Mouse (Mus musculus) liver, embryonic 15.5 days (tissue): ENCODE results near the gene Rasgrf2. TPM values are rescaled to one million over a fixed set of nuclear protein-coding genes. Genes with fewer than 3 reads are reported as not detected.

Experiments
- ATAC-seq: fragments of 200-750 bp; cut with Nextera tagmentation; 2 replicates; pipeline ENCODE4 v1.8.0; 2017; ENCODE audit warnings: moderate number of reproducible peaks, mild to moderate bottlenecking, moderate library complexity; ENCODE audit not compliant: insufficient read depth
- H3K27ac ChIP-seq: fragments of 300-500 bp; sonication (generic); replicated peaks from 2 replicates; pipeline ENCODE4 v1.5.1; 2015; ENCODE audit warnings: mild to moderate bottlenecking, inconsistent platforms
- H3K27me3 ChIP-seq: fragments of 300-500 bp; sonication (generic); 2 replicates; pipeline ENCODE4 v1.6.1; 2015; ENCODE audit warnings: mild to moderate bottlenecking, inconsistent platforms
- H3K36me3 ChIP-seq: fragments of 300-500 bp; sonication (generic); replicated peaks from 2 replicates; pipeline ENCODE4 v1.6.1; 2015; ENCODE audit warnings: moderate library complexity, mild to moderate bottlenecking, inconsistent platforms
- H3K4me1 ChIP-seq: fragments of 300-500 bp; sonication (generic); replicated peaks from 2 replicates; pipeline ENCODE4 v1.6.1; 2015; ENCODE audit warnings: inconsistent platforms
- H3K4me2 ChIP-seq: fragments of 300-500 bp; sonication (generic); 2 replicates; pipeline ENCODE4 v1.6.1; 2015; ENCODE audit warnings: moderate library complexity, mild to moderate bottlenecking, inconsistent platforms
- H3K4me3 ChIP-seq: fragments of 300-500 bp; sonication (generic); replicated peaks from 2 replicates; pipeline ENCODE4 v1.5.1; 2015; ENCODE audit warnings: mild to moderate bottlenecking, inconsistent platforms
- H3K9ac ChIP-seq: fragments of 300-500 bp; sonication (generic); 2 replicates; pipeline ENCODE4 v1.6.1; 2015; ENCODE audit warnings: moderate library complexity, mild to moderate bottlenecking, inconsistent platforms
- H3K9me3 ChIP-seq: fragments of 300-500 bp; sonication (generic); replicated peaks from 2 replicates; pipeline ENCODE4 v1.6.1; 2016; ENCODE audit warnings: inconsistent platforms
- WGBS: fragments of 180-500 bp; shearing (Covaris S2); methylation state at CpG from one replicate; pipeline ENCODE4 v1.1.7; 2015; ENCODE audit warnings: mixed read lengths; ENCODE audit not compliant: insufficient replicate concordance; 5-methylcytosine and 5-hydroxymethylcytosine counted together
- polyA plus RNA-seq: library from polyadenylated mRNA; unstranded; fragments of >200 nt; fragmentation: Nextera tagmentation; extraction: Ambion mirVana; gene quantifications from 2 replicates; pipeline ENCODE4 v1.2.1, GENCODE M21; 2015

Gene Rasgrf2
- polyA plus RNA-seq, 1 experiment from 2014 or later, result 0.13 TPM

GRCm38 (mm10) chr13:92104259-92104658, 27.2 kb downstream of the Rasgrf2 start:
- Histone ChIP-seq H3K9me3 (no peaks in the 10 kb centered on the region), H3K36me3 (no peaks in the 10 kb centered on the region), H3K9ac (no peak overlapping the region), H3K4me2 (no peak overlapping the region), H3K27ac (no peak overlapping the region), H3K27me3 (no peaks in the 10 kb centered on the region), H3K4me1 (no peaks in the 10 kb centered on the region), H3K4me3 (no peak overlapping the region)
- no peak for ATAC-seq
- WGBS, result 36% methylated on average over 7 of the region's 7 CpGs

- Histone ChIP-seq H3K4me3 (no peak overlapping the region), H3K27me3 (no peaks in the 10 kb centered on the region), H3K36me3 (no peaks in the 10 kb centered on the region), H3K9me3 (no peaks in the 10 kb centered on the region), H3K27ac (no peak overlapping the region), H3K4me2 (no peak overlapping the region), H3K9ac (no peak overlapping the region), H3K4me1 (no peaks in the 10 kb centered on the region)
- no peak for ATAC-seq
- 48% methylated on average over 7 of the region's 7 CpGs for WGBS
Measured at GRCm38 (mm10) chr13:92098484-92098883, 33.0 kb downstream of the Rasgrf2 start.

- Histone ChIP-seq H3K4me1 (no peaks in the 10 kb centered on the region), H3K9ac (no peak overlapping the region), H3K27me3 (no peaks in the 10 kb centered on the region), H3K4me2 (no peak overlapping the region), H3K4me3 (no peak overlapping the region), H3K9me3 (no peaks in the 10 kb centered on the region), H3K27ac (no peak overlapping the region), H3K36me3 (no peaks in the 10 kb centered on the region)
- no peak for ATAC-seq
- 47% methylated on average over 12 of the region's 12 CpGs for WGBS
Measured at GRCm38 (mm10) chr13:92095131-92096090, 36.0 kb downstream of the Rasgrf2 start.

GRCm38 (mm10) chr13:92093712-92094290, 37.7 kb downstream of the Rasgrf2 start:
- no peak overlapping the region for H3K9ac ChIP-seq
- no peaks in the 10 kb centered on the region for H3K4me1 ChIP-seq
- no peaks in the 10 kb centered on the region for H3K27me3 ChIP-seq
- no peak overlapping the region for H3K27ac ChIP-seq
- no peaks in the 10 kb centered on the region for H3K9me3 ChIP-seq
- no peak overlapping the region for H3K4me3 ChIP-seq
- WGBS, result 59% methylated on average over 6 of the region's 6 CpGs
- no peak overlapping the region for H3K4me2 ChIP-seq
- H3K36me3 ChIP-seq, result no peaks in the 10 kb centered on the region
- ATAC-seq, result no peak

GRCm38 (mm10) chr13:92073111-92073510, 58.3 kb downstream of the Rasgrf2 start:
- H3K9me3 ChIP-seq, result no peaks in the 10 kb centered on the region
- no peak overlapping the region for H3K27ac ChIP-seq
- H3K4me3 ChIP-seq, result no peak overlapping the region
- WGBS, result 69% methylated on average over 1 of the region's 1 CpGs
- H3K9ac ChIP-seq, result no peak overlapping the region
- ATAC-seq, result no peak
- no peaks in the 10 kb centered on the region for H3K27me3 ChIP-seq
- H3K4me2 ChIP-seq, result no peak overlapping the region
- no peaks in the 10 kb centered on the region for H3K4me1 ChIP-seq
- H3K36me3 ChIP-seq, result no peaks in the 10 kb centered on the region

GRCm38 (mm10) chr13:92068651-92069050, 62.8 kb downstream of the Rasgrf2 start:
- no peak overlapping the region for H3K9ac ChIP-seq
- H3K27me3 ChIP-seq, result no peaks in the 10 kb centered on the region
- no peak overlapping the region for H3K4me3 ChIP-seq
- no peaks in the 10 kb centered on the region for H3K36me3 ChIP-seq
- H3K4me2 ChIP-seq, result no peak overlapping the region
- no peak for ATAC-seq
- H3K9me3 ChIP-seq, result no peaks in the 10 kb centered on the region
- H3K27ac ChIP-seq, result no peak overlapping the region
- no peaks in the 10 kb centered on the region for H3K4me1 ChIP-seq

GRCm38 (mm10) chr13:92067831-92068230, 63.6 kb downstream of the Rasgrf2 start:
- Histone ChIP-seq H3K9me3 (no peaks in the 10 kb centered on the region), H3K4me3 (no peak overlapping the region), H3K9ac (no peak overlapping the region), H3K4me1 (no peaks in the 10 kb centered on the region), H3K27ac (no peak overlapping the region), H3K4me2 (no peak overlapping the region), H3K36me3 (no peaks in the 10 kb centered on the region), H3K27me3 (no peaks in the 10 kb centered on the region)
- 41% methylated on average over 2 of the region's 2 CpGs for WGBS
- no peak for ATAC-seq

- no peaks in the 10 kb centered on the region for H3K27me3 ChIP-seq
- ATAC-seq, result no peak
- H3K9ac ChIP-seq, result no peak overlapping the region
- no peaks in the 10 kb centered on the region for H3K9me3 ChIP-seq
- H3K27ac ChIP-seq, result no peak overlapping the region
- WGBS, result 72% methylated on average over 12 of the region's 12 CpGs
- no peak overlapping the region for H3K4me2 ChIP-seq
- H3K4me1 ChIP-seq, result no peaks in the 10 kb centered on the region; the same call in 1 of the 2 replicates
- H3K4me3 ChIP-seq, result no peak overlapping the region
- no peaks in the 10 kb centered on the region for H3K36me3 ChIP-seq
Measured at GRCm38 (mm10) chr13:92053748-92054147, 77.7 kb downstream of the Rasgrf2 start.

- no peaks in the 10 kb centered on the region for H3K27me3 ChIP-seq
- no peaks in the 10 kb centered on the region; the same call in 1 of the 2 replicates for H3K4me1 ChIP-seq
- no peaks in the 10 kb centered on the region for H3K36me3 ChIP-seq
- no peak overlapping the region for H3K4me3 ChIP-seq
- H3K27ac ChIP-seq, result no peak overlapping the region
- H3K9me3 ChIP-seq, result no peaks in the 10 kb centered on the region
- no peak overlapping the region for H3K4me2 ChIP-seq
- 74% methylated on average over 3 of the region's 3 CpGs for WGBS
- no peak overlapping the region for H3K9ac ChIP-seq
- no peak for ATAC-seq
Measured at GRCm38 (mm10) chr13:92053001-92053400, 78.5 kb downstream of the Rasgrf2 start.

- no peak for ATAC-seq
- Histone ChIP-seq H3K27ac (no peak overlapping the region), H3K9me3 (no peaks in the 10 kb centered on the region), H3K9ac (no peak overlapping the region), H3K27me3 (no peaks in the 10 kb centered on the region), H3K4me1 (no peaks in the 10 kb centered on the region; the same call in 1 of the 2 replicates), H3K4me3 (no peak overlapping the region), H3K36me3 (no peaks in the 10 kb centered on the region), H3K4me2 (no peak overlapping the region)
- 58% methylated on average over 3 of the region's 3 CpGs for WGBS
Measured at GRCm38 (mm10) chr13:92051216-92051615, 80.2 kb downstream of the Rasgrf2 start.

GRCm38 (mm10) chr13:92041584-92042563, 89.6 kb downstream of the Rasgrf2 start:
- H3K4me1 ChIP-seq, result no peaks in the 10 kb centered on the region
- H3K4me2 ChIP-seq, result no peak overlapping the region
- no peak overlapping the region for H3K9ac ChIP-seq
- H3K4me3 ChIP-seq, result no peak overlapping the region
- H3K27me3 ChIP-seq, result no peaks in the 10 kb centered on the region
- no peaks in the 10 kb centered on the region for H3K36me3 ChIP-seq
- 39% methylated on average over 8 of the region's 8 CpGs for WGBS
- no peak overlapping the region for H3K27ac ChIP-seq
- no peak for ATAC-seq
- no peaks in the 10 kb centered on the region for H3K9me3 ChIP-seq
